Mouse (Mus musculus) midbrain, embryonic 13.5 days (tissue): ENCODE measurements at regions not wholly inside any gene's neighbourhood (a gene's known extent, or its start where the extent isn't known, plus 50 kb on each side); places are given as distances from the start of the nearest gene placed in this dataset.
"Not testable (repeated sequence)": the region's sequence is repeated elsewhere in the genome, so short reads cannot be mapped to it uniquely, and the experiment has no call there.

ENCODE experiments used
- ATAC-seq: fragments of 200-750 bp; cut with Nextera tagmentation; 2 replicates; pipeline ENCODE4 v1.8.0; 2017; ENCODE audit warnings: mild to moderate bottlenecking, moderate TSS enrichment, moderate library complexity
- H3K27ac ChIP-seq: fragments of 300-500 bp; sonication (generic); 2 replicates; pipeline ENCODE4 v1.5.1; 2015; ENCODE audit warnings: inconsistent platforms, mild to moderate bottlenecking, moderate library complexity
- H3K27me3 ChIP-seq: fragments of 300-500 bp; sonication (generic); 2 replicates; pipeline ENCODE4 v1.6.1; 2015; ENCODE audit warnings: mild to moderate bottlenecking, inconsistent platforms
- H3K36me3 ChIP-seq: fragments of 300-500 bp; sonication (generic); 2 replicates; pipeline ENCODE4 v1.6.1; 2015; ENCODE audit warnings: mild to moderate bottlenecking, inconsistent platforms
- H3K4me1 ChIP-seq: fragments of 300-500 bp; sonication (generic); replicated peaks from 2 replicates; pipeline ENCODE4 v1.6.1; 2015; ENCODE audit warnings: inconsistent platforms
- H3K4me2 ChIP-seq: fragments of 300-500 bp; sonication (generic); replicated peaks from 2 replicates; pipeline ENCODE4 v1.6.1; 2015; ENCODE audit warnings: moderate library complexity, mild to moderate bottlenecking, inconsistent platforms
- H3K4me3 ChIP-seq: fragments of 300-500 bp; sonication (generic); replicated peaks from 2 replicates; pipeline ENCODE4 v1.5.1; 2015; ENCODE audit warnings: mild to moderate bottlenecking, inconsistent platforms
- H3K9ac ChIP-seq: fragments of 300-500 bp; sonication (generic); replicated peaks from 2 replicates; pipeline ENCODE4 v1.6.1; 2015; ENCODE audit warnings: mild to moderate bottlenecking, inconsistent platforms
- H3K9me3 ChIP-seq: fragments of 300-500 bp; sonication (generic); 2 replicates; pipeline ENCODE4 v1.6.1; 2016; ENCODE audit warnings: mild to moderate bottlenecking, inconsistent platforms
- WGBS: fragments of 180-500 bp; shearing (Covaris S2); methylation state at CpG from one replicate; pipeline ENCODE4 v1.1.7; 2015; 5-methylcytosine and 5-hydroxymethylcytosine counted together

- Histone ChIP-seq H3K4me3 (no peak overlapping the region), H3K27ac (no peak overlapping the region), H3K4me1 (no peaks in the 10 kb centered on the region), H3K27me3 (no peaks in the 10 kb centered on the region), H3K9me3 (no peaks in the 10 kb centered on the region), H3K4me2 (no peak overlapping the region), H3K9ac (no peak overlapping the region), H3K36me3 (no peaks in the 10 kb centered on the region)
- ATAC-seq: no peak
- 73% methylated on average over 1 of the region's 1 CpGs for WGBS
These were observed 244.2 kb downstream of the Prr30 start for GRCm38 (mm10) chr14:100955806-100956436.

GRCm38 (mm10) chr14:100950681-100951119 lies 249.4 kb downstream of the Prr30 start:
- no peaks in the 10 kb centered on the region for H3K27me3 ChIP-seq

GRCm38 (mm10) chr14:100947625-100948024 lies 252.5 kb downstream of the Prr30 start:
- H3K4me2 ChIP-seq, H3K36me3 ChIP-seq, H3K4me3 ChIP-seq, H3K27ac ChIP-seq, H3K4me1 ChIP-seq, ATAC-seq, H3K27me3 ChIP-seq, H3K9me3 ChIP-seq, H3K9ac ChIP-seq: not testable (repeated sequence)

More at GRCm38 (mm10) chr14:100950681-100951119, 249.4 kb downstream of the Prr30 start:
- no peak overlapping the region for H3K27ac ChIP-seq
- H3K9me3 ChIP-seq: no peaks in the 10 kb centered on the region
- no peaks in the 10 kb centered on the region for H3K36me3 ChIP-seq
- no peaks in the 10 kb centered on the region for H3K4me1 ChIP-seq
- no peak overlapping the region for H3K9ac ChIP-seq
- 64% methylated on average over 3 of the region's 3 CpGs for WGBS
- H3K4me3 ChIP-seq: no peak overlapping the region
- no peak overlapping the region for H3K4me2 ChIP-seq
- ATAC-seq: no peak

- Histone ChIP-seq H3K4me2 (no peak overlapping the region), H3K27ac (no peak overlapping the region), H3K4me1 (no peaks in the 10 kb centered on the region), H3K9me3 (no peaks in the 10 kb centered on the region), H3K36me3 (no peaks in the 10 kb centered on the region), H3K27me3 (no peaks in the 10 kb centered on the region), H3K4me3 (no peak overlapping the region), H3K9ac (no peak overlapping the region)
- WGBS: 83% methylated on average over 2 of the region's 2 CpGs
- no peak for ATAC-seq
These were observed 262.7 kb downstream of the Prr30 start for GRCm38 (mm10) chr14:100937358-100937887.

- WGBS: 91% methylated on average over 7 of the region's 7 CpGs
- no peak for ATAC-seq
- Histone ChIP-seq H3K9ac (no peak overlapping the region), H3K27me3 (no peaks in the 10 kb centered on the region), H3K4me3 (no peak overlapping the region), H3K9me3 (no peaks in the 10 kb centered on the region), H3K27ac (no peak overlapping the region), H3K4me2 (no peak overlapping the region), H3K4me1 (no peaks in the 10 kb centered on the region), H3K36me3 (no peaks in the 10 kb centered on the region)
These were observed 265.6 kb downstream of the Prr30 start for GRCm38 (mm10) chr14:100934554-100934953.

- no peak for ATAC-seq
- Histone ChIP-seq H3K4me3 (no peak overlapping the region), H3K4me1 (no peaks in the 10 kb centered on the region), H3K36me3 (no peaks in the 10 kb centered on the region), H3K9me3 (no peaks in the 10 kb centered on the region), H3K9ac (no peak overlapping the region), H3K27me3 (no peaks in the 10 kb centered on the region), H3K27ac (no peak overlapping the region), H3K4me2 (no peak overlapping the region)
- WGBS: 93% methylated on average over 6 of the region's 6 CpGs
These were observed 275.2 kb downstream of the Prr30 start for GRCm38 (mm10) chr14:100924880-100925279.

- Histone ChIP-seq H3K9ac (no peak overlapping the region), H3K4me3 (no peak overlapping the region)
- 55% methylated on average over 2 of the region's 2 CpGs for WGBS
These were observed 299.9 kb downstream of the Prr30 start for GRCm38 (mm10) chr14:100900221-100900620.

GRCm38 (mm10) chr14:100899074-100899473 lies 301.1 kb downstream of the Prr30 start:
- 90% methylated on average over 3 of the region's 3 CpGs for WGBS
- Histone ChIP-seq H3K4me2 (no peak overlapping the region), H3K9me3 (no peaks in the 10 kb centered on the region), H3K36me3 (no peaks in the 10 kb centered on the region), H3K27ac (no peak overlapping the region), H3K4me1 (no peaks in the 10 kb centered on the region), H3K4me3 (no peak overlapping the region), H3K9ac (no peak overlapping the region), H3K27me3 (no peaks in the 10 kb centered on the region)
- ATAC-seq: no peak

More at GRCm38 (mm10) chr14:100900221-100900620, 299.9 kb downstream of the Prr30 start:
- Histone ChIP-seq H3K36me3 (no peaks in the 10 kb centered on the region), H3K4me2 (no peak overlapping the region), H3K4me1 (no peaks in the 10 kb centered on the region), H3K27ac (no peak overlapping the region), H3K27me3 (no peaks in the 10 kb centered on the region), H3K9me3 (no peaks in the 10 kb centered on the region)
- ATAC-seq: no peak

GRCm38 (mm10) chr14:100889163-100890157 lies 310.7 kb downstream of the Prr30 start:
- H3K4me1 ChIP-seq: no peaks in the 10 kb centered on the region
- 61% methylated on average over 18 of the region's 18 CpGs for WGBS
- H3K9ac ChIP-seq: no peak overlapping the region
- no peaks in the 10 kb centered on the region for H3K36me3 ChIP-seq
- H3K4me2 ChIP-seq: no peak overlapping the region
- H3K4me3 ChIP-seq: no peak overlapping the region
- H3K9me3 ChIP-seq: no peaks in the 10 kb centered on the region
- no peak overlapping the region for H3K27ac ChIP-seq
- H3K27me3 ChIP-seq: no peaks in the 10 kb centered on the region
- ATAC-seq: no peak

- Histone ChIP-seq H3K4me2 (no peak overlapping the region), H3K9ac (no peak overlapping the region), H3K4me1 (no peaks in the 10 kb centered on the region), H3K27me3 (no peaks in the 10 kb centered on the region), H3K27ac (no peak overlapping the region), H3K9me3 (no peaks in the 10 kb centered on the region), H3K4me3 (no peak overlapping the region), H3K36me3 (no peaks in the 10 kb centered on the region)
- 78% methylated on average over 1 of the region's 1 CpGs for WGBS
- ATAC-seq: no peak
These were observed 317.0 kb downstream of the Prr30 start for GRCm38 (mm10) chr14:100883115-100883514.

GRCm38 (mm10) chr14:100880103-100880502 lies 320.0 kb downstream of the Prr30 start:
- Histone ChIP-seq H3K4me1 (no peaks in the 10 kb centered on the region), H3K9ac (no peak overlapping the region), H3K9me3 (no peaks in the 10 kb centered on the region), H3K4me3 (no peak overlapping the region), H3K36me3 (no peaks in the 10 kb centered on the region), H3K27me3 (no peaks in the 10 kb centered on the region), H3K27ac (no peak overlapping the region), H3K4me2 (no peak overlapping the region)
- WGBS: 58% methylated on average over 2 of the region's 2 CpGs
- no peak for ATAC-seq

- H3K36me3 ChIP-seq: no peaks in the 10 kb centered on the region
- WGBS: 91% methylated on average over 3 of the region's 3 CpGs
- no peak overlapping the region for H3K4me3 ChIP-seq
- H3K27me3 ChIP-seq: no peaks in the 10 kb centered on the region
- H3K27ac ChIP-seq: no peak overlapping the region
- ATAC-seq: no peak
- no peak overlapping the region for H3K4me2 ChIP-seq
- no peaks in the 10 kb centered on the region for H3K9me3 ChIP-seq
- H3K4me1 ChIP-seq: no peaks in the 10 kb centered on the region
- no peak overlapping the region for H3K9ac ChIP-seq
These were observed 332.3 kb downstream of the Prr30 start for GRCm38 (mm10) chr14:100867790-100868189.
